Mouse (Mus musculus) neural tube, embryonic 11.5 days (tissue): ENCODE results near the gene Ier2. TPM values are rescaled to one million over a fixed set of nuclear protein-coding genes. Genes with fewer than 3 reads are reported as not detected.
A peak's percentile ranks its signal among the peaks of the same experiment; 100 is the strongest.

ENCODE experiments used
- ATAC-seq: fragments of 200-750 bp; cut with Nextera tagmentation; 2 replicates; pipeline ENCODE4 v1.8.0; 2017; ENCODE audit warnings: moderate number of reproducible peaks, mild to moderate bottlenecking, moderate TSS enrichment, moderate library complexity; ENCODE audit not compliant: insufficient read depth, low FRiP score, low TSS enrichment
- DNase-seq: peaks from one replicate; pipeline ENCODE4 v3.0.0-alpha.2; 2015; ENCODE audit warnings: low spot score
- H3K27ac ChIP-seq: fragments of 300-500 bp; sonication (generic); 2 replicates; pipeline ENCODE4 v1.5.1; 2014; ENCODE audit warnings: low read depth, mild to moderate bottlenecking, low read length
- H3K27me3 ChIP-seq: fragments of 300-500 bp; sonication (generic); 2 replicates; pipeline ENCODE4 v1.6.1; 2014; ENCODE audit warnings: mild to moderate bottlenecking, low read length, mixed read lengths; ENCODE audit not compliant: control insufficient read depth, insufficient read depth
- H3K36me3 ChIP-seq: fragments of 300-500 bp; sonication (generic); 2 replicates; pipeline ENCODE4 v1.6.1; 2014; ENCODE audit warnings: mild to moderate bottlenecking, low read length, moderate library complexity, mixed read lengths; ENCODE audit not compliant: control insufficient read depth, insufficient read depth
- H3K4me1 ChIP-seq: fragments of 300-500 bp; sonication (generic); 2 replicates; pipeline ENCODE4 v1.6.1; 2014; ENCODE audit warnings: low read length, mixed read lengths; ENCODE audit not compliant: control insufficient read depth, insufficient read depth
- H3K4me2 ChIP-seq: fragments of 300-500 bp; sonication (generic); 2 replicates; pipeline ENCODE4 v1.6.1; 2014; ENCODE audit warnings: low read depth, mild to moderate bottlenecking, moderate library complexity
- H3K4me3 ChIP-seq: fragments of 300-500 bp; sonication (generic); 2 replicates; pipeline ENCODE4 v1.5.1; 2014; ENCODE audit warnings: low read depth, low read length
- H3K9ac ChIP-seq: fragments of 300-500 bp; sonication (generic); 2 replicates; pipeline ENCODE4 v1.6.1; 2014; ENCODE audit warnings: mild to moderate bottlenecking, low read length
- H3K9me3 ChIP-seq: fragments of 300-500 bp; sonication (generic); 2 replicates; pipeline ENCODE4 v1.6.1; 2016; ENCODE audit warnings: low read length; ENCODE audit not compliant: control insufficient read depth
- WGBS: fragments of 180-500 bp; shearing (Covaris S2); extraction: QIAGEN DNeasy Blood & Tissue Kit; methylation state at CpG from one replicate; pipeline ENCODE4 v1.1.7; 2014; 5-methylcytosine and 5-hydroxymethylcytosine counted together
- polyA plus RNA-seq: library from polyadenylated mRNA; unstranded; fragments of >200 nt; fragmentation: Nextera tagmentation; extraction: Ambion mirVana; gene quantifications from 2 replicates; pipeline ENCODE4 v1.2.1, GENCODE M21; 2014

The Ier2 gene
- polyA plus RNA-seq, 1 experiment from 2014 or later, result 71.6 TPM

GRCm38 (mm10) chr8:84700526-84700925, 37.9 kb upstream of the Ier2 start:
- 86% methylated on average over 5 of the region's 5 CpGs for WGBS
- Histone ChIP-seq H3K27me3 (peaks cover 48% of the 10 kb centered on the region), H3K4me3 (no peak overlapping the region)

GRCm38 (mm10) chr8:84699861-84700322, 37.2 kb upstream of the Ier2 start:
- peak; percentile 57 for DNase-seq
- peaks cover 11% of the 10 kb centered on the region; the same call in 1 of the 2 replicates for H3K36me3 ChIP-seq
- 65% methylated on average over 7 of the region's 7 CpGs for WGBS

More at GRCm38 (mm10) chr8:84700526-84700925, 37.9 kb upstream of the Ier2 start:
- Histone ChIP-seq H3K36me3 (peaks cover 9% of the 10 kb centered on the region; the same call in 1 of the 2 replicates), H3K4me2 (no peak overlapping the region), H3K27ac (no peak overlapping the region), H3K4me1 (no peaks in the 10 kb centered on the region), H3K9me3 (no peaks in the 10 kb centered on the region), H3K9ac (no peak overlapping the region)
- DNase-seq, result no peak
- no peak for ATAC-seq

GRCm38 (mm10) chr8:84698929-84699401, 36.3 kb upstream of the Ier2 start:
- no peak for ATAC-seq
- H3K36me3 ChIP-seq, result peaks cover 11% of the 10 kb centered on the region; the same call in 1 of the 2 replicates
- WGBS, result 93% methylated on average over 9 of the region's 9 CpGs

More at GRCm38 (mm10) chr8:84699861-84700322, 37.2 kb upstream of the Ier2 start:
- ATAC-seq, result no peak
- no peak overlapping the region for H3K4me3 ChIP-seq
- no peak overlapping the region for H3K9ac ChIP-seq
- H3K27me3 ChIP-seq, result peaks cover 41% of the 10 kb centered on the region
- H3K4me1 ChIP-seq, result no peaks in the 10 kb centered on the region
- H3K27ac ChIP-seq, result no peak overlapping the region
- H3K9me3 ChIP-seq, result no peaks in the 10 kb centered on the region
- H3K4me2 ChIP-seq, result no peak overlapping the region

GRCm38 (mm10) chr8:84698288-84698687, 35.6 kb upstream of the Ier2 start:
- peaks cover 25% of the 10 kb centered on the region for H3K27me3 ChIP-seq
- H3K27ac ChIP-seq, result no peak overlapping the region
- no peak for ATAC-seq
- 89% methylated on average over 5 of the region's 5 CpGs for WGBS
- H3K4me2 ChIP-seq, result no peak overlapping the region
- DNase-seq, result no peak
- no peaks in the 10 kb centered on the region for H3K9me3 ChIP-seq
- H3K9ac ChIP-seq, result no peak overlapping the region
- no peak overlapping the region for H3K4me3 ChIP-seq
- peaks cover 11% of the 10 kb centered on the region; the same call in 1 of the 2 replicates for H3K36me3 ChIP-seq
- H3K4me1 ChIP-seq, result no peaks in the 10 kb centered on the region

More at GRCm38 (mm10) chr8:84698929-84699401, 36.3 kb upstream of the Ier2 start:
- H3K27ac ChIP-seq, result no peak overlapping the region
- no peak overlapping the region for H3K4me3 ChIP-seq
- no peaks in the 10 kb centered on the region for H3K4me1 ChIP-seq
- H3K9ac ChIP-seq, result no peak overlapping the region
- H3K9me3 ChIP-seq, result no peaks in the 10 kb centered on the region
- H3K4me2 ChIP-seq, result no peak overlapping the region
- DNase-seq, result no peak
- peaks cover 32% of the 10 kb centered on the region for H3K27me3 ChIP-seq

- 89% methylated on average over 14 of the region's 14 CpGs for WGBS
- Histone ChIP-seq H3K27me3 (peaks cover 17% of the 10 kb centered on the region), H3K36me3 (peaks cover 11% of the 10 kb centered on the region; the same call in 1 of the 2 replicates), H3K27ac (no peak overlapping the region), H3K9me3 (no peaks in the 10 kb centered on the region), H3K9ac (no peak overlapping the region), H3K4me2 (no peak overlapping the region), H3K4me3 (no peak overlapping the region), H3K4me1 (no peaks in the 10 kb centered on the region)
- DNase-seq (peak; percentile 21), ATAC-seq (no peak)
Measured at GRCm38 (mm10) chr8:84697166-84698130, 34.8 kb upstream of the Ier2 start.

- DNase-seq (no peak), ATAC-seq (no peak)
- Histone ChIP-seq H3K9ac (no peak overlapping the region), H3K27ac (no peak overlapping the region), H3K4me3 (no peak overlapping the region), H3K4me2 (no peak overlapping the region), H3K4me1 (no peaks in the 10 kb centered on the region; the same call in 1 of the 2 replicates), H3K27me3 (no peaks in the 10 kb centered on the region), H3K36me3 (peaks cover 13% of the 10 kb centered on the region), H3K9me3 (no peaks in the 10 kb centered on the region)
- WGBS, result 95% methylated on average over 6 of the region's 6 CpGs
Measured at GRCm38 (mm10) chr8:84695140-84695539, 32.5 kb upstream of the Ier2 start.

- Histone ChIP-seq H3K4me3 (no peak overlapping the region), H3K36me3 (peaks cover 11% of the 10 kb centered on the region), H3K27ac (no peak overlapping the region), H3K27me3 (no peaks in the 10 kb centered on the region), H3K9me3 (no peaks in the 10 kb centered on the region), H3K4me1 (peaks cover 5% of the 10 kb centered on the region), H3K4me2 (no peak overlapping the region), H3K9ac (no peak overlapping the region)
- 80% methylated on average over 4 of the region's 4 CpGs for WGBS
- ATAC-seq (no peak), DNase-seq (no peak)
Measured at GRCm38 (mm10) chr8:84693332-84693731, 30.7 kb upstream of the Ier2 start.

GRCm38 (mm10) chr8:84689091-84689915, 26.7 kb upstream of the Ier2 start:
- Histone ChIP-seq H3K9ac (peak overlapping the region; percentile 80), H3K4me1 (peaks cover 16% of the 10 kb centered on the region), H3K36me3 (peaks cover 2% of the 10 kb centered on the region), H3K9me3 (no peaks in the 10 kb centered on the region), H3K4me2 (peak overlapping the region; percentile 90), H3K27ac (0 out of 2 replicates have a peak overlapping the region, but pooled peaks have one; percentile 20), H3K27me3 (no peaks in the 10 kb centered on the region), H3K4me3 (peak overlapping the region; percentile 88)
- WGBS, result under 1% methylated on average over 47 of the region's 47 CpGs
- DNase-seq, result peak; percentile 82
- ATAC-seq, result peak; percentile 87
